Mouse (Mus musculus): ENCODE data around the gene Prkce.

Prkce gene

DNA sequence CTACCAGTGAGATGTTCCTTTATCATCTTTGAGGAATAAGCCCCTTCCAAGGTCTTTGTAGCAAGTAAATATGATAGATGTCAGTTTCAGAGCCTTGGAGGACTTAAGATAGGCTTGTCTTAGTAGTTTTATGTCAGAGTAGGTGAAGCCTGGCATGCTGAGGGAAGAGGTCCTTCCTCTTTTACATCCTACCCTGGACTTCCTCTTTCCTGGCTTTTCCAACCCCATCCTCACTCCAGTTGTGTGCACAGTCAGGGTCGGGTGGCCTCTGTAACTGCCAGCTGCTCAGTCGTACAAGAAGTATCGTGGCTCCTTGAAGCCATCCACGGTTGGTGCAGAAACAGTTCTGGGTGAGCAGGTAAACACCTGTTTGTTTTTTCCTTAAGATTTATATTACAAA, 517.7 kb downstream of the Prkce start:
- no peak for DNase-seq (ENCODE audit: low read depth)

GRCm38 (mm10) chr17:86687021-86687420, 519.4 kb downstream of the Prkce start:
- no peak for DNase-seq (ENCODE audit: low read depth)

GRCm38 (mm10) chr17:86690871-86691390, 523.3 kb downstream of the Prkce start:
- DNase-seq (ENCODE audit: low read depth) = peak; percentile 15

- peak; percentile 14 for DNase-seq (ENCODE audit: low read depth)
Measured at GRCm38 (mm10) chr17:86697751-86698150, 530.2 kb downstream of the Prkce start.

- DNase-seq (ENCODE audit: low read depth) = no peak
Measured at GRCm38 (mm10) chr17:86703336-86703735, 535.8 kb downstream of the Prkce start.

- no peak for DNase-seq (ENCODE audit: low read depth)
Measured at GRCm38 (mm10) chr17:86705236-86705635, 537.7 kb downstream of the Prkce start.

DNA sequence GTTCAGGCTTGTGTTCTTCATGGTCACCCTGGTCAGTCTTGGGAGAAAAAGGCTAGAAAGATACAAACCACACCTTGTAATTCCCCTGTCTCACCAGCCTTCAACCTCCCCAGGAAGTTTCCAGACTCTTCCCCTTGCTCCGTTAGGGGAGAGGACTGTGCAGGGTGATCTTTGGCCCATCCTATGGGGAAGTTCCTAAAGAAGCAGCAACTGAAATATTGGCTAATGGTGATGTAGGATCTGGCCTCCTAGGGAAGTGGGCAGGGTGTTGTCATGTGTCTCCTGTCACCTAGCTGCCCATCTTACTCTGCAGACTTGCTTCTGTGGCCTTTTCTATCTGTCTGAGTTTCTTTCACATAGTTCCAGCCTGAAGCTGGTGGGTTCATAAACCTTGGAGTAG, 538.9 kb downstream of the Prkce start:
- no peak for DNase-seq (ENCODE audit: low read depth)

Data from NIH3T3 (cell line).